Mouse (Mus musculus) thymus, adult 2 months (tissue): ENCODE measurements around the gene Tmem40.

Source experiments
- CTCF ChIP-seq: fragments of 200-500 bp; IDR thresholded peaks from 2 replicates; pipeline ENCODE4 v1.5.1; 2012; ENCODE audit warnings: mild to moderate bottlenecking, control low read depth, low read length, moderate library complexity, borderline replicate concordance; ENCODE audit not compliant: control insufficient read depth, poor library complexity, insufficient read depth; ENCODE audit errors: extremely low read depth
- POLR2A ChIP-seq: fragments of 200-500 bp; IDR thresholded peaks from 2 replicates; pipeline ENCODE4 v1.6.1; 2012; ENCODE audit warnings: mild to moderate bottlenecking, low read length, control low read depth, moderate library complexity; ENCODE audit not compliant: control insufficient read depth, poor library complexity, insufficient read depth; ENCODE audit errors: extremely low read depth

DNA sequence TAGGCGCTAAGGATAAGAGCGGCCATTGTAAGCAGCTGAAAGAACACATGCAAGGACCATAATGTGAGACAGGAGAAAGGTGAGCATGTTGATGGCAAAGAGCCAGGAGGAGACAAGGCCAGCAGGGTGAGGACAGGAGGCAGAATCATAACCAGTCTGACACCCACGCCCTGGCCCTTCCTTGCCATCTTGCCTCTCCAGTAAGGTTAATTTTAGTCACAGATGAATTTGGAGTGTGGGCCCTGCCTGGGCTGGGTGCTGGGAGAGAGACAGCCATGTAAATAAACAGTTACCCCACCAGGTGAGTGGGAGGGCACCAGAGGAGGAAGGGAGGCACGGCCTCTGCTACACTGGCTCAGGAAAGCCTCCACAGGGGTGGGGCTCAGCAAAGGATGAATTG, 81.1 kb downstream of the Tmem40 start:
- no peak for TF ChIP-seq CTCF
- TF ChIP-seq POLR2A = no peak
